Mouse (Mus musculus) heart, embryonic 15.5 days (tissue): ENCODE data around the gene Nlgn1. TPM values are rescaled to one million over a fixed set of nuclear protein-coding genes. Genes with fewer than 3 reads are reported as not detected.

ENCODE experiments used
- ATAC-seq: fragments of 200-750 bp; cut with Nextera tagmentation; replicated peaks from 2 replicates; pipeline ENCODE4 v1.8.0; 2017; ENCODE audit warnings: low read depth, moderate TSS enrichment; ENCODE audit not compliant: insufficient number of reproducible peaks, insufficient read depth, low FRiP score
- H3K27ac ChIP-seq: fragments of 300-500 bp; sonication (generic); 2 replicates; pipeline ENCODE4 v1.5.1; 2015; ENCODE audit warnings: mild to moderate bottlenecking, inconsistent platforms
- H3K27me3 ChIP-seq: fragments of 300-500 bp; sonication (generic); 2 replicates; pipeline ENCODE4 v1.6.1; 2015; ENCODE audit warnings: inconsistent platforms
- H3K36me3 ChIP-seq: fragments of 300-500 bp; sonication (generic); 2 replicates; pipeline ENCODE4 v1.6.1; 2015; ENCODE audit warnings: mild to moderate bottlenecking, inconsistent platforms
- H3K4me1 ChIP-seq: fragments of 300-500 bp; sonication (generic); replicated peaks from 2 replicates; pipeline ENCODE4 v1.6.1; 2015; ENCODE audit warnings: inconsistent platforms
- H3K4me2 ChIP-seq: fragments of 300-500 bp; sonication (generic); 2 replicates; pipeline ENCODE4 v1.6.1; 2015; ENCODE audit warnings: inconsistent platforms, mild to moderate bottlenecking, moderate library complexity
- H3K4me3 ChIP-seq: fragments of 300-500 bp; sonication (generic); 2 replicates; pipeline ENCODE4 v1.5.1; 2015; ENCODE audit warnings: mild to moderate bottlenecking, inconsistent platforms
- H3K9ac ChIP-seq: fragments of 300-500 bp; sonication (generic); 2 replicates; pipeline ENCODE4 v1.6.1; 2015; ENCODE audit warnings: mild to moderate bottlenecking, inconsistent platforms
- H3K9me3 ChIP-seq: fragments of 300-500 bp; sonication (generic); replicated peaks from 2 replicates; pipeline ENCODE4 v1.6.1; 2016; ENCODE audit warnings: inconsistent platforms
- WGBS: fragments of 180-500 bp; shearing (Covaris S2); methylation state at CpG from one replicate; pipeline ENCODE4 v1.1.7; 2015; ENCODE audit warnings: mixed read lengths; 5-methylcytosine and 5-hydroxymethylcytosine counted together
- polyA plus RNA-seq: library from polyadenylated mRNA; unstranded; fragments of >200 nt; fragmentation: Nextera tagmentation; extraction: Ambion mirVana; gene quantifications from 2 replicates; pipeline ENCODE4 v1.2.1, GENCODE M21; 2015

The Nlgn1 gene
- polyA plus RNA-seq, 1 experiment from 2014 or later: 0.21 TPM

DNA sequence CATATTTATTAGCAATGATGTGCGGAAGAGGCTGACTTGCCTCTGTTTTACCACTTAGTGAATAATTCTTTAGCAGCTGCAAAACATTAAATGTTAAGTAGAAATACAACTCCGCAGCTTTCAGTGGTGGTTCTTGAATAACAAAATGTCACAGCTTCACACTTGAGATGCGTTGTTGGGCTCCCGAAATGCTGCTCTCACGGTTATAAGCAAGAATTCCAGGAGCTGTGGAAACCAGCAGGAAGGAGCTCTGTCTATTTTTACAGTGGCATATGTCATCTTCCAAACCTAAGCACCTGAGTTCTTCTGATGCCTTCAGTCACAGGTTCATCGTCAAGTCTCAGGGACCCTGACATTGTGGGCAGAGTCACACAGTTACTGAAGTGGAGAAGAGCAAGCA is 556.8 kb downstream of the Nlgn1 start:
- no peak overlapping the region for H3K4me3 ChIP-seq
- WGBS: 72% methylated on average over 6 of the region's 6 CpGs
- H3K9me3 ChIP-seq: no peaks in the 10 kb centered on the region
- H3K4me1 ChIP-seq: no peaks in the 10 kb centered on the region
- H3K27me3 ChIP-seq: no peaks in the 10 kb centered on the region
- no peak overlapping the region for H3K9ac ChIP-seq
- no peak overlapping the region for H3K27ac ChIP-seq
- H3K36me3 ChIP-seq: no peaks in the 10 kb centered on the region
- ATAC-seq: no peak
- H3K4me2 ChIP-seq: no peak overlapping the region

DNA sequence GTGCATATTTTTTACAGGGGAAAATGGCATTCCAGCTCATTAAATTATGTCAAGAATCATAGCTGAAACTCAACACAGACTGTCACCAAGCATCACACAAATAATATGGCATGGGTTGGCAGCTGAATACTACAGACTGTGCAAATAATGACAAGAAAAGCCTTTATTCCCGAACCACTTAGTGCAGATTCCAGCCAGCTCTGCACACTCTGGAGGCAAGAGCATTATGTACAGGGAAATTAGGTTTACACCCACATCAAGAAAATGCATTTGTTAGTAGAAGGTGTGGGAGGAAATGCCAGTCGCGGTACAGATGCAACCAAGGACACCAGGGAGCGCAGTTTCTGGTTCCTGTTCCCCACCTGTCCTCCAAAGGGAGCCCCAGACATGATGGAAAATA is 558.4 kb downstream of the Nlgn1 start:
- H3K4me2 ChIP-seq: no peak overlapping the region
- ATAC-seq: no peak
- 79% methylated on average over 4 of the region's 4 CpGs for WGBS
- H3K27ac ChIP-seq: no peak overlapping the region
- H3K9me3 ChIP-seq: no peaks in the 10 kb centered on the region
- no peaks in the 10 kb centered on the region for H3K27me3 ChIP-seq
- H3K4me3 ChIP-seq: no peak overlapping the region
- H3K4me1 ChIP-seq: no peaks in the 10 kb centered on the region
- no peaks in the 10 kb centered on the region for H3K36me3 ChIP-seq
- no peak overlapping the region for H3K9ac ChIP-seq

DNA sequence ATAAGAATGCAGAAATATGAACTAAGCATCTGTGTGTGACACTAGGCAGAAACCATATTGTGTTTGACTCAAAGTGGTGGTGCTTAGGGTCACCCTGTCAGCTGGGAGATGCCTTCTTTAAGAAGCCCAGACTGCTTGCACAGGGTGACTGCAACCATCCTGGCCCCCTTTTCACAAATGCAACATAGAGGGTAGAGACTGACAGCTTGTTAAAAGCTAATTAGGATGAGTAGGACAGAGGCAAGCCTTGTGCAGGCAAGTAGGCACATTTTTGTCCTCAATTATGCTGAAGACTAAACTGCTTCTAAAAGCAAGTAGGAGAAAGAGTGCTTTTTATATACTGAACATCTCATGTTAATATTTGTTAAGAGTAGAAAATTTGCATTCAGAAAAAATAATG is 558.8 kb downstream of the Nlgn1 start:
- H3K4me2 ChIP-seq: no peak overlapping the region
- H3K27me3 ChIP-seq: no peaks in the 10 kb centered on the region
- H3K9ac ChIP-seq: no peak overlapping the region
- no peak overlapping the region for H3K27ac ChIP-seq
- no peak overlapping the region for H3K4me3 ChIP-seq
- H3K9me3 ChIP-seq: no peaks in the 10 kb centered on the region
- ATAC-seq: no peak
- H3K4me1 ChIP-seq: no peaks in the 10 kb centered on the region
- no peaks in the 10 kb centered on the region for H3K36me3 ChIP-seq

DNA sequence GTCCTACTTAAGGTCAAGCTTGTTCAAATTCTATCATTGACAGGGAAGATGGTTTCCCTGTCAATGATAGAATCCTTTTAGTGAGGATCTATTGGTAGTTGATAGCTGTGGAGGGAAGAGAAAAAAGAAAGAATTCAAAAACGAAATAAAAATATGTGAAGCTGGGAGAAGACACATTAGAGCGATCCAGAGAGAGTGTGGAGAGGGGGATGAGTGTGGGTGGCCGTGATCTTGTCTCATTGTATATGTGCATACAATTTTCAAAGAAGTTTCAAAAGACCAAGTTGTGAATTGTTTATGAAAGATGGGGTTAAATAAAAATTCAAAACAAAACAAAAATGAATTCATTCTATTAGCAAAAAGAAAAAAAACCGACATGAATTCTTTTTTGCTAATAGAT is 568.6 kb downstream of the Nlgn1 start:
- WGBS: 71% methylated on average over 4 of the region's 4 CpGs
- Histone ChIP-seq H3K4me2 (no peak overlapping the region), H3K9ac (no peak overlapping the region), H3K36me3 (no peaks in the 10 kb centered on the region), H3K4me1 (no peaks in the 10 kb centered on the region), H3K9me3 (no peaks in the 10 kb centered on the region), H3K27ac (no peak overlapping the region), H3K27me3 (no peaks in the 10 kb centered on the region), H3K4me3 (no peak overlapping the region)
- ATAC-seq: no peak

DNA sequence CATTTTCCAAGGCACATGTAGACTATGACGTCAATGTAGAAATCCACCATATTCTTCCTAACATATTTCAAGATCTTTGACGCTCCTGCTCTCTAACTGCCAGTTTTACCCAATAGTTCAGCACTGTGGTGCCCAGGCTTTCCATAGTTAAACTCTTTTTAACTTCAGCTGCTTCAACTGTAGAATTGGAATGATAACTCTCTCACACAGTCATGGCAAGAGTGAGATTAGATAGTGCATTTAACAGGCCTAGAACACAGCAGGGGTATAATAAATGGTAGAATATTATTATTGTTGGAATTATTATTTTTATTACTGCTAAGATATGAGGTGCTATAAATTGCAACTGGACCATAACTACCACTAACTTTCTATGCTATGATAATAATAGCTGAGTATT is 574.4 kb downstream of the Nlgn1 start:
- 88% methylated on average over 2 of the region's 2 CpGs for WGBS
- no peak overlapping the region for H3K4me3 ChIP-seq
- ATAC-seq: no peak

DNA sequence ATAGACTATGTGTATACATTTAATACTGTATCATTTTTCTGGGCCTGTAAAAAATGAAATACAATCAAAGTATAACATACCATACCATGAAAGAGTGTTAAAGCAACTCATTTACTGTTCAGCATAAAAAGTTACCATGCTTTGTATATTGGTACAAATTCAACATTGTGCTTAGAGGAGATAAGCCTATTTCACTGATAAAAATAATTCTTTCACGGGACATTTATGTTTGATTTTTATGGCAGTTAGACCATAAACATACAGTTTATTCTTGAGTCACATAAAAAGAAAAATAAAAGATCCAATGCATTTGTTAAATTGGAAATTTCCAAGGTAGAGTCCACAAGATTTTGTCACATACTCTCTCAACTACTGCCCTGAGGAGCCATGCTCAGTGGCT is 608.1 kb downstream of the Nlgn1 start:
- 52% methylated on average over 1 of the region's 1 CpGs for WGBS

More for the DNA sequence above, 574.4 kb downstream of the Nlgn1 start:
- no peaks in the 10 kb centered on the region for H3K4me1 ChIP-seq
- no peak overlapping the region for H3K27ac ChIP-seq
- no peaks in the 10 kb centered on the region for H3K9me3 ChIP-seq
- no peaks in the 10 kb centered on the region for H3K36me3 ChIP-seq
- H3K27me3 ChIP-seq: no peaks in the 10 kb centered on the region
- H3K4me2 ChIP-seq: no peak overlapping the region
- no peak overlapping the region for H3K9ac ChIP-seq

DNA sequence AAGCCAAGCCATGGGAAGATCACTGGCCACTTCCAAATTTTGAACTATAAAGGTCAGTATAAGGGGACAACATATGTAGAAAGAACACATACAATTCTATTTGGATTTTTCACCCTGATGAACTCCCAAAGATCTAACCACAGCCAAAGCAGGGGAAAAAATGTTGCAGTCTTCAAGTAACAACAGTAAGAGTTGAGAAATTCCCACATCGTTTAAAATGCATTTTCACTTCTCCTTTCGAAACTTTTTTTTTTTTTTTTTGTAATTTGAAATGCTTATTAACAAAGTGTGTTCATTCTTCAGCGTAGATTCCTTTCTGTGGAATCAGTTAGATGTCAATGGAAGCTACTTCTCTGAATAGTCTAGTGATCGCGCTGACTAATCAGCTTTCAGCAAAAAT is 610.8 kb downstream of the Nlgn1 start:
- no peak for ATAC-seq
- no peaks in the 10 kb centered on the region for H3K36me3 ChIP-seq
- WGBS: 77% methylated on average over 5 of the region's 5 CpGs
- H3K9me3 ChIP-seq: no peaks in the 10 kb centered on the region
- H3K4me1 ChIP-seq: no peaks in the 10 kb centered on the region
- no peak overlapping the region for H3K4me3 ChIP-seq
- no peak overlapping the region for H3K27ac ChIP-seq
- no peak overlapping the region for H3K4me2 ChIP-seq
- H3K9ac ChIP-seq: no peak overlapping the region
- H3K27me3 ChIP-seq: no peaks in the 10 kb centered on the region

More for the DNA sequence above, 608.1 kb downstream of the Nlgn1 start:
- H3K9me3 ChIP-seq: no peaks in the 10 kb centered on the region
- H3K4me1 ChIP-seq: no peaks in the 10 kb centered on the region
- H3K4me2 ChIP-seq: no peak overlapping the region
- no peak overlapping the region for H3K9ac ChIP-seq
- H3K27ac ChIP-seq: no peak overlapping the region
- ATAC-seq: no peak
- H3K27me3 ChIP-seq: no peaks in the 10 kb centered on the region
- H3K36me3 ChIP-seq: no peaks in the 10 kb centered on the region
- no peak overlapping the region for H3K4me3 ChIP-seq

DNA sequence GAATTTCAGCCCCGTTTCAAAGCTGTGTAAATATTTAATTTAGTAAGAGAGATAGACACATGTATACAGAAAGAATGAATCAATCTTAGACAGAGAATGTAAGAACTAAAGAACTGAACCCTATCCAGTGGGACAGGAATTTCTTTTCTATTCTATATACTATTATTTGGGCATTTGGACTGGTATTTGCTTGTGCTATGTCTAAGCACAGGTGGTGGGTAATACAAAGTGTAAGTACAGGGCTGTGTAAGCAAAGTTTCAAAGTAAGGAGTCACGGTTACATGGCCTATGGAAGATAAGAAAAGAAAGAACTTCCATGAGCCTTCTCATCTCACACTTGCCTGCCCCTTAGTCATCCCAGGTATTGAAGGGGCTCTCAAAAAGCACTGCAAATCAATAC is 624.9 kb downstream of the Nlgn1 start:
- H3K4me1 ChIP-seq: no peaks in the 10 kb centered on the region
- no peak overlapping the region for H3K4me3 ChIP-seq
- no peaks in the 10 kb centered on the region for H3K9me3 ChIP-seq
- 65% methylated on average over 2 of the region's 2 CpGs for WGBS
- no peak for ATAC-seq
- H3K9ac ChIP-seq: no peak overlapping the region
- H3K27me3 ChIP-seq: no peaks in the 10 kb centered on the region
- no peak overlapping the region for H3K4me2 ChIP-seq
- H3K36me3 ChIP-seq: no peaks in the 10 kb centered on the region
- H3K27ac ChIP-seq: no peak overlapping the region

DNA sequence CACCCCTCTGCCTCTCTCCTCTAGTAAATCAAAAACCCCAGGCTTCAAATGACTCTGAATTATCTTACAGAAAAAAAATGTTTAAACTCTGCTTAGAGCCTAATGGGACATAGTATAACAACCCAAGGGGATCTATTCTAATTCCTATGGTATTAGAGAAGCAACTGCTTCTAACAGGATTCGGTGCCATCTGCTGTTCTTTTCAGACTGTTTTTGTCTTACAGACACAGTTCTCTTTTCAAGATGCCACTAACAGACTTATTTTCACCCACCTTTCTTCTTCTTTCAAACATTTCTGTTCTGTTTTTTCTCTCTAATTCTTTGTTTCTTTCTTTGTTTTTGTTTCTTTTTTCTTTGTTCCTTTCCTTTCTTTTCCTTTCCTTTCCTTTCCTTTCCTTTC is 635.0 kb downstream of the Nlgn1 start:
- Histone ChIP-seq H3K4me3 (no peak overlapping the region), H3K27ac (no peak overlapping the region), H3K9me3 (no peaks in the 10 kb centered on the region), H3K36me3 (no peaks in the 10 kb centered on the region), H3K27me3 (no peaks in the 10 kb centered on the region), H3K9ac (no peak overlapping the region), H3K4me1 (no peaks in the 10 kb centered on the region), H3K4me2 (no peak overlapping the region)
- 89% methylated on average over 1 of the region's 1 CpGs for WGBS
- ATAC-seq: no peak

DNA sequence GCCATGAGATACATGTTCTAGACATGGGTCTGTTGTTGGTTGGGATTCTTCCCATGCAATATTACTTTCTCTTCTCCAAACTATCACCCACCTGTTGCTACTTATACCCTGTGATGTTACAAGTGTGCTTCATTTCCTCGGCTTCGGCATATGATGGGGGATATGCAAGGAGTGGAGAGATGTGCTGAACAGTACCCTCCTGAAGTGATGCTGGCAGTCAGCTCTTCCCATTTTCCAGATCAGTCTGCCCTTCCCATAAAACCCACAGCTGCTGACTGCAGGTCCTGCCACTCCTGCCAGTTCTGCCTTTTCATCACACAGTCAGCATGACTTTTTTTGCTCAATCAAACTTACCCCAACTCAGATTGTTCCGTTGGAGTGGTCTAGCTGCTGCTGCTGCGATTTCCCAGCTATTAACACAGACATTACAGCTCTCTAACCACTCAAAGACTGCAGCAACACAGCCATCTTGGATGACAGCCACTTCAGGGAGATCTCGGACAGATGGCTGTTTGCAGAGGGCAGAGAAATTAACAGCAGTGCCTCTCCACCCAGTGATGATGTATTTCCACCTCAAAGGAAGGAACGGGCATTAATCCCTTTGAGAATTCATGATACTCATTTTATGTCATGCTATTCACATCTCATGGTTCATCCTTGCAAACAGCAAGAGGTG is 643.3 kb downstream of the Nlgn1 start:
- WGBS: 67% methylated on average over 6 of the region's 6 CpGs
- Histone ChIP-seq H3K4me1 (no peaks in the 10 kb centered on the region), H3K36me3 (no peaks in the 10 kb centered on the region), H3K4me2 (no peak overlapping the region), H3K27ac (no peak overlapping the region), H3K27me3 (no peaks in the 10 kb centered on the region), H3K9me3 (no peaks in the 10 kb centered on the region), H3K4me3 (no peak overlapping the region), H3K9ac (no peak overlapping the region)
- ATAC-seq: no peak

DNA sequence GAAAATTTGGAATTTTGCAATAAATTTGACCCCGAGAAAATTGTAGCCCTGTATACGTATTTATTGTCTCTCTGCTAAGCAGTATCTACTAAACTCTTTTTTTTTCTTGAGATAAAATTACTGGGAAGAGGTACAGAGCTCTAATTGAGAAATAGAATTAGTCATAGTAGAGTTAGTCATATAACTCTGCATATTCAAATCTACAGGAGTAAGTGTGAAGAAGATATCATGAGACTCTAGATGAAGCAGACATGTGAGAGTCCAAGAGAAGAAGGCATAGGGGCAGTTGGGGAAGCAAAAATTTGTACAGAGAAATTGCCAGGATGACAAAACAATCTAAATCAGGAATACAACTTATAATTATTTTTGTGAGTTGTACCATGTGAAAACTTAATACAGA is 648.6 kb downstream of the Nlgn1 start:
- Histone ChIP-seq H3K36me3 (no peaks in the 10 kb centered on the region), H3K4me3 (no peak overlapping the region), H3K27ac (no peak overlapping the region), H3K4me2 (no peak overlapping the region), H3K9me3 (no peaks in the 10 kb centered on the region), H3K27me3 (no peaks in the 10 kb centered on the region), H3K9ac (no peak overlapping the region), H3K4me1 (no peaks in the 10 kb centered on the region)
- WGBS: 83% methylated on average over 2 of the region's 2 CpGs
- no peak for ATAC-seq

DNA sequence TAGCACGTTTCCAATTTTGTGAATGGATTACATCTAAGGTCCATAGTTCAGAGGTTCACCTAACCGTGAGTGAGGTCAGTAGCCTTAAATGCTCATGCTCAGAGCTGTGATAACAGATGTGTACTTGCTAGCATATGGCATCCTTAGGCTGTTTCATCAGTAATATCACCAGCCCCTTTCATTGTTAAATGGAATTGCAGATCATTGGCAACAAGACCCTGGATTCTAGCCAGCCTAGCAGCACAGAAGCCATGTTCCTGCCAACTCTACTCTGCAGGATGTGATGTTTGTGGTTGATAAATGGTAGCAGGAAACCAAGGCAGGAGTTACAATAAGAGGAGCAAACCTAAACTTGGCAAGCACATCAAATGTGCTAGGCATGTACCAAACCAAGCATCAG is 652.9 kb downstream of the Nlgn1 start:
- H3K27me3 ChIP-seq: no peaks in the 10 kb centered on the region
- H3K9ac ChIP-seq: no peak overlapping the region
- H3K4me2 ChIP-seq: no peak overlapping the region
- H3K9me3 ChIP-seq: no peaks in the 10 kb centered on the region
- no peaks in the 10 kb centered on the region for H3K4me1 ChIP-seq
- ATAC-seq: no peak; the same call in 1 of the 2 replicates
- no peaks in the 10 kb centered on the region for H3K36me3 ChIP-seq
- whole genome bisulfite sequencing: 52% methylated on average over 2 of the region's 2 CpGs
- no peak overlapping the region for H3K27ac ChIP-seq
- no peak overlapping the region for H3K4me3 ChIP-seq
